In genomic region chr16:90845591-90845990, GRCm38 (mm10) we compare ENCODE assay signal across 20 mouse cellular contexts. TPM values are rescaled to one million over a fixed set of nuclear protein-coding genes. Genes with fewer than 3 reads are reported as not detected.
DNase-seq lines count a peak whose midpoint lies in the region; ATAC-seq and TF ChIP-seq lines count a peak whose summit lies in the region.
"Had no signal": no experiment of that assay in that cellular context is flagged by ENCODE, and none has a peak within 500 bp of the region (broad histone marks: within the 10 kb centered on the region; RNA-seq: fewer than 3 reads in every experiment).

No protein-coding gene starts in this region.

- no peaks in the 10 kb centered on the region for H3K27me3 ChIP-seq in forebrain, embryonic 12.5 days
- H3K27me3 ChIP-seq in forebrain, embryonic 10.5 days (ENCODE audit: poor library complexity, severe bottlenecking) = 0 out of 2 replicates have a peak, but pooled peaks cover 6% of the 10 kb centered on the region
- H3K27me3 ChIP-seq in kidney, embryonic 15.5 days = peaks cover 2% of the 10 kb centered on the region; the same call in 1 of the 2 replicates
- H3K27me3 ChIP-seq in kidney, embryonic 14.5 days (ENCODE audit: control insufficient read depth, insufficient read depth, low read length) = no peaks in the 10 kb centered on the region
- no peaks in the 10 kb centered on the region for H3K27me3 ChIP-seq in hindbrain, embryonic 15.5 days
- H3K27me3 ChIP-seq: limb, embryonic 15.5 days; stomach, embryonic 15.5 days had no signal

- no peak for TF ChIP-seq CTCF in brain, embryonic 14.5 days (IDR thresholded peaks at IDR 0.05; ENCODE audit: borderline replicate concordance, extremely low read depth, insufficient read depth, insufficient read length)

- ATAC-seq in forebrain, embryonic 12.5 days (ENCODE audit: low FRiP score) = no peak
- 0 out of 2 replicates have a peak, but pooled peaks have one; percentile 37 for ATAC-seq in kidney, embryonic 15.5 days (replicated peaks; ENCODE audit: low FRiP score)
- ATAC-seq in kidney, embryonic 14.5 days (ENCODE audit: low FRiP score, low TSS enrichment) = no peak
- no peak for ATAC-seq in hindbrain, embryonic 15.5 days (ENCODE audit: low FRiP score, low read depth)
- ATAC-seq: activated CD4-positive, CD25-positive, alpha-beta regulatory T cell, adult 4 months; CD4-positive, CD25-positive, alpha-beta regulatory T cell, adult 4 months had no signal

- no peak for DNase-seq in forebrain, embryonic 10.5 days (ENCODE audit: extremely low spot score, low spot score)
- DNase-seq in brain, embryonic 14.5 days (ENCODE audit: low read depth) = peak; percentile 75
- no peak for DNase-seq in frontal cortex, adult 2 months (ENCODE audit: extremely low spot score in 1 of 2, low spot score in 1 of 2)
- no peak for DNase-seq in cerebellum, postnatal 36 days
- DNase-seq: adrenal gland, postnatal 10 days; cerebellum, postnatal 10 days; gastrocnemius, adult 2 months; kidney, adult 11 months; kidney, postnatal 10 days; retina, postnatal 1 day; thymus, adult 2 months had no signal

- H3K9ac ChIP-seq in forebrain, embryonic 12.5 days = no peak overlapping the region
- no peak overlapping the region for H3K9ac ChIP-seq in kidney, embryonic 15.5 days
- no peak overlapping the region for H3K9ac ChIP-seq in kidney, embryonic 14.5 days (ENCODE audit: low read depth, low read length)
- H3K9ac ChIP-seq in hindbrain, embryonic 15.5 days = no peak overlapping the region
- H3K9ac ChIP-seq: limb, embryonic 15.5 days; liver, embryonic 15.5 days; stomach, embryonic 15.5 days had no signal

- TF ChIP-seq POLR2A in brain, embryonic 14.5 days (IDR thresholded peaks at IDR 0.05; ENCODE audit: borderline replicate concordance, extremely low read depth, insufficient read depth, insufficient read length, poor library complexity, severe bottlenecking) = no peak

- peaks cover 57% of the 10 kb centered on the region for H3K4me1 ChIP-seq in forebrain, embryonic 12.5 days
- peaks cover 76% of the 10 kb centered on the region for H3K4me1 ChIP-seq in forebrain, embryonic 10.5 days
- peaks cover 33% of the 10 kb centered on the region for H3K4me1 ChIP-seq in kidney, embryonic 15.5 days
- 0 out of 2 replicates have a peak, but pooled peaks cover 10% of the 10 kb centered on the region for H3K4me1 ChIP-seq in kidney, embryonic 14.5 days (ENCODE audit: control insufficient read depth, insufficient read depth, low read length)
- peaks cover 21% of the 10 kb centered on the region for H3K4me1 ChIP-seq in hindbrain, embryonic 15.5 days (replicated peaks)
- H3K4me1 ChIP-seq: limb, embryonic 15.5 days; liver, embryonic 15.5 days; stomach, embryonic 15.5 days had no signal

- no peak overlapping the region for H3K4me3 ChIP-seq in forebrain, embryonic 12.5 days (replicated peaks)
- H3K4me3 ChIP-seq in forebrain, embryonic 10.5 days = no peak overlapping the region
- H3K4me3 ChIP-seq in kidney, embryonic 15.5 days (replicated peaks) = no peak overlapping the region
- H3K4me3 ChIP-seq in kidney, embryonic 14.5 days (ENCODE audit: low read length) = no peak overlapping the region
- H3K4me3 ChIP-seq in hindbrain, embryonic 15.5 days = no peak overlapping the region
- H3K4me3 ChIP-seq: gastrocnemius, adult 2 months; limb, embryonic 15.5 days; liver, embryonic 15.5 days; stomach, embryonic 15.5 days had no signal

- H3K9me3 ChIP-seq in forebrain, embryonic 12.5 days = no peaks in the 10 kb centered on the region
- H3K9me3 ChIP-seq in forebrain, embryonic 10.5 days = no peaks in the 10 kb centered on the region
- no peaks in the 10 kb centered on the region for H3K9me3 ChIP-seq in kidney, embryonic 15.5 days (replicated peaks)
- H3K9me3 ChIP-seq in kidney, embryonic 14.5 days (ENCODE audit: control insufficient read depth, low read length) = no peaks in the 10 kb centered on the region
- no peaks in the 10 kb centered on the region for H3K9me3 ChIP-seq in hindbrain, embryonic 15.5 days
- H3K9me3 ChIP-seq: limb, embryonic 15.5 days; liver, embryonic 15.5 days; stomach, embryonic 15.5 days had no signal

- no peak overlapping the region for H3K4me2 ChIP-seq in forebrain, embryonic 12.5 days
- no peak overlapping the region for H3K4me2 ChIP-seq in kidney, embryonic 15.5 days
- no peak overlapping the region for H3K4me2 ChIP-seq in kidney, embryonic 14.5 days (replicated peaks; ENCODE audit: low read depth, low read length)
- H3K4me2 ChIP-seq in hindbrain, embryonic 15.5 days = no peak overlapping the region
- H3K4me2 ChIP-seq: limb, embryonic 15.5 days; liver, embryonic 15.5 days; stomach, embryonic 15.5 days had no signal

- H3K27ac ChIP-seq in forebrain, embryonic 12.5 days = peak overlapping the region; percentile 46; the same call in 1 of the 2 replicates
- no peak overlapping the region for H3K27ac ChIP-seq in forebrain, embryonic 10.5 days
- no peak overlapping the region for H3K27ac ChIP-seq in kidney, embryonic 15.5 days
- H3K27ac ChIP-seq in kidney, embryonic 14.5 days (ENCODE audit: low read depth, low read length) = no peak overlapping the region
- H3K27ac ChIP-seq in hindbrain, embryonic 15.5 days (replicated peaks) = 0 out of 2 replicates have a peak overlapping the region, but pooled peaks have one; percentile 2
- H3K27ac ChIP-seq: gastrocnemius, adult 2 months; limb, embryonic 15.5 days; liver, embryonic 15.5 days; stomach, embryonic 15.5 days had no signal

- 68% methylated on average over 13 of the region's 13 CpGs for WGBS in forebrain, embryonic 12.5 days
- 93% methylated on average over 13 of the region's 13 CpGs for WGBS in forebrain, embryonic 10.5 days
- 58% methylated on average over 13 of the region's 13 CpGs for WGBS in kidney, embryonic 15.5 days
- WGBS in kidney, embryonic 14.5 days = 65% methylated on average over 13 of the region's 13 CpGs
- 35% methylated on average over 13 of the region's 13 CpGs for WGBS in hindbrain, embryonic 15.5 days

- H3K36me3 ChIP-seq in forebrain, embryonic 12.5 days (replicated peaks) = no peaks in the 10 kb centered on the region
- no peaks in the 10 kb centered on the region for H3K36me3 ChIP-seq in forebrain, embryonic 10.5 days (replicated peaks)
- no peaks in the 10 kb centered on the region for H3K36me3 ChIP-seq in kidney, embryonic 15.5 days
- no peaks in the 10 kb centered on the region for H3K36me3 ChIP-seq in kidney, embryonic 14.5 days (ENCODE audit: control insufficient read depth, insufficient read depth, low read length)
- no peaks in the 10 kb centered on the region for H3K36me3 ChIP-seq in hindbrain, embryonic 15.5 days
- H3K36me3 ChIP-seq: limb, embryonic 15.5 days; liver, embryonic 15.5 days; stomach, embryonic 15.5 days had no signal

RNA-seq across cellular contexts. Expression of gene Eva1c, which starts 19.1 kb away (rescaled TPM):
- 2.6 and 3.6 TPM in 2 replicates for polyA plus RNA-seq in forebrain, embryonic 12.5 days (2016; fragmentation: Nextera tagmentation; extraction: Ambion mirVana)
- polyA plus RNA-seq in forebrain, embryonic 10.5 days (2016; fragmentation: Nextera tagmentation; extraction: Ambion mirVana) = 0.33 and 0.48 TPM in 2 replicates
- polyA plus RNA-seq in kidney, embryonic 15.5 days (2015; fragmentation: Nextera tagmentation; extraction: Ambion mirVana) = 0.64 and 0.91 TPM in 2 replicates
- polyA plus RNA-seq in kidney, embryonic 14.5 days (2014; fragmentation: Nextera tagmentation; extraction: Ambion mirVana) = 0.20 and 0.51 TPM in 2 replicates
- polyA plus RNA-seq in brain, embryonic 14.5 days (2012; rRNA removed) = 2.2 and 3.7 TPM in 2 replicates
- polyA plus RNA-seq in hindbrain, embryonic 15.5 days (2015; fragmentation: Nextera tagmentation; extraction: Ambion mirVana) = 2.8 and 4.5 TPM in 2 replicates
- polyA plus RNA-seq in frontal cortex, adult 2 months (2012; rRNA removed) = 2.8 and 2.9 TPM in 2 replicates
- polyA plus RNA-seq: activated CD4-positive, CD25-positive, alpha-beta regulatory T cell, adult 4 months; CD4-positive, CD25-positive, alpha-beta regulatory T cell, adult 4 months had no signal

RNA-seq across cellular contexts. Expression of gene Urb1, which starts 35.4 kb away (rescaled TPM):
- 13.6 and 13.9 TPM in 2 replicates for polyA plus RNA-seq in forebrain, embryonic 12.5 days (2016; fragmentation: Nextera tagmentation; extraction: Ambion mirVana)
- 13.4 and 13.8 TPM in 2 replicates for polyA plus RNA-seq in forebrain, embryonic 10.5 days (2016; fragmentation: Nextera tagmentation; extraction: Ambion mirVana)
- polyA plus RNA-seq in kidney, embryonic 15.5 days (2015; fragmentation: Nextera tagmentation; extraction: Ambion mirVana) = 8.7 and 9.0 TPM in 2 replicates
- polyA plus RNA-seq in kidney, embryonic 14.5 days (2014; fragmentation: Nextera tagmentation; extraction: Ambion mirVana) = 10.5 and 13.5 TPM in 2 replicates
- polyA plus RNA-seq in brain, embryonic 14.5 days (2012; rRNA removed) = 8.0 and 9.6 TPM in 2 replicates
- polyA plus RNA-seq in hindbrain, embryonic 15.5 days (2015; fragmentation: Nextera tagmentation; extraction: Ambion mirVana) = 9.3 and 9.6 TPM in 2 replicates
- 5.6 and 6.8 TPM in 2 replicates for polyA plus RNA-seq in frontal cortex, adult 2 months (2012; rRNA removed)

Comparison
In these comparisons a context has a peak if more than half of its experiments do, and no peak if none do; other contexts are left out.
1. H3K27ac ChIP-seq: peak in forebrain, embryonic 12.5 days (single experiment) and hindbrain, embryonic 15.5 days (single experiment); none in forebrain, embryonic 10.5 days (single experiment), kidney, embryonic 15.5 days (single experiment) and kidney, embryonic 14.5 days (single experiment).